Mouse (Mus musculus): Measurements from ENCODE around the gene Ulk4. TPM values are rescaled to one million over a fixed set of nuclear protein-coding genes. Genes with fewer than 3 reads are reported as not detected.

Ulk4 gene
- polyA plus RNA-seq, 1 experiment from 2014 or later, result 136 TPM

GRCm38 (mm10) chr9:121000641-121001320 is 276.2 kb downstream of the Ulk4 start:
- Histone ChIP-seq H3K4me3 (replicated peaks; ENCODE audit: low read depth, low read length) (no peak overlapping the region), H3K4me2 (ENCODE audit: low read length) (no peak overlapping the region), H3K9ac (ENCODE audit: low read depth, low read length) (no peak overlapping the region), H3K27me3 (ENCODE audit: insufficient read depth, low read length) (no peaks in the 10 kb centered on the region), H3K9me3 (replicated peaks; ENCODE audit: low read length) (no peaks in the 10 kb centered on the region), H3K36me3 (ENCODE audit: insufficient read depth, low read length) (no peaks in the 10 kb centered on the region), H3K4me1 (replicated peaks; ENCODE audit: insufficient read depth, low read length) (peaks cover 17% of the 10 kb centered on the region), H3K27ac (peak overlapping the region; percentile 42; the same call in 1 of the 2 replicates)
- 54% methylated on average over 7 of the region's 7 CpGs for WGBS
- DNase-seq (ENCODE audit: low spot score) (peak; percentile 48), ATAC-seq (replicated peaks; ENCODE audit: low FRiP score, low read depth) (peak; percentile 77)
- TF ChIP-seq CTCF (IDR thresholded peaks at IDR 0.05; ENCODE audit: low read depth), result no peak

GRCm38 (mm10) chr9:120998696-120999095 is 278.3 kb downstream of the Ulk4 start:
- WGBS, result 53% methylated on average over 11 of the region's 11 CpGs
- Histone ChIP-seq H3K4me3 (replicated peaks; ENCODE audit: low read depth, low read length) (no peak overlapping the region), H3K9ac (ENCODE audit: low read depth, low read length) (no peak overlapping the region), H3K9me3 (replicated peaks; ENCODE audit: low read length) (no peaks in the 10 kb centered on the region), H3K27me3 (ENCODE audit: insufficient read depth, low read length) (no peaks in the 10 kb centered on the region), H3K36me3 (ENCODE audit: insufficient read depth, low read length) (no peaks in the 10 kb centered on the region), H3K4me1 (replicated peaks; ENCODE audit: insufficient read depth, low read length) (peaks cover 30% of the 10 kb centered on the region), H3K27ac (no peak overlapping the region), H3K4me2 (ENCODE audit: low read length) (no peak overlapping the region)
- no peak for TF ChIP-seq CTCF (IDR thresholded peaks at IDR 0.05; ENCODE audit: low read depth)
- DNase-seq (ENCODE audit: low spot score) (no peak), ATAC-seq (replicated peaks; ENCODE audit: low FRiP score, low read depth) (no peak)

- no peak overlapping the region for H3K4me3 ChIP-seq (replicated peaks; ENCODE audit: low read depth, low read length)
- H3K36me3 ChIP-seq (ENCODE audit: insufficient read depth, low read length), result no peaks in the 10 kb centered on the region
- no peak overlapping the region for H3K4me2 ChIP-seq (ENCODE audit: low read length)
- no peak for ATAC-seq (replicated peaks; ENCODE audit: low FRiP score, low read depth)
- no peak for TF ChIP-seq CTCF (IDR thresholded peaks at IDR 0.05; ENCODE audit: low read depth)
- H3K9me3 ChIP-seq (replicated peaks; ENCODE audit: low read length), result no peaks in the 10 kb centered on the region
- no peaks in the 10 kb centered on the region for H3K27me3 ChIP-seq (ENCODE audit: insufficient read depth, low read length)
- H3K27ac ChIP-seq, result no peak overlapping the region
- no peak for DNase-seq (ENCODE audit: low spot score)
- 40% methylated on average over 15 of the region's 15 CpGs for WGBS
- H3K9ac ChIP-seq (ENCODE audit: low read depth, low read length), result no peak overlapping the region
- peaks cover 17% of the 10 kb centered on the region; the same call in 1 of the 2 replicates for H3K4me1 ChIP-seq (replicated peaks; ENCODE audit: insufficient read depth, low read length)
These were observed 282.5 kb downstream of the Ulk4 start for GRCm38 (mm10) chr9:120994223-120995155.

- Histone ChIP-seq H3K9me3 (replicated peaks; ENCODE audit: low read length) (no peaks in the 10 kb centered on the region), H3K4me3 (replicated peaks; ENCODE audit: low read depth, low read length) (no peak overlapping the region), H3K36me3 (ENCODE audit: insufficient read depth, low read length) (no peaks in the 10 kb centered on the region), H3K27me3 (ENCODE audit: insufficient read depth, low read length) (no peaks in the 10 kb centered on the region), H3K4me1 (replicated peaks; ENCODE audit: insufficient read depth, low read length) (peaks cover 17% of the 10 kb centered on the region), H3K27ac (no peak overlapping the region), H3K9ac (ENCODE audit: low read depth, low read length) (no peak overlapping the region), H3K4me2 (ENCODE audit: low read length) (no peak overlapping the region)
- 80% methylated on average over 10 of the region's 10 CpGs for WGBS
- no peak for DNase-seq (ENCODE audit: low spot score)
- ATAC-seq (replicated peaks; ENCODE audit: low FRiP score, low read depth), result no peak
- TF ChIP-seq CTCF (IDR thresholded peaks at IDR 0.05; ENCODE audit: low read depth), result no peak
These were observed 284.0 kb downstream of the Ulk4 start for GRCm38 (mm10) chr9:120993004-120993403.

- no peaks in the 10 kb centered on the region for H3K9me3 ChIP-seq (replicated peaks; ENCODE audit: low read length)
- H3K9ac ChIP-seq (ENCODE audit: low read depth, low read length), result no peak overlapping the region
- no peak overlapping the region for H3K4me3 ChIP-seq (replicated peaks; ENCODE audit: low read depth, low read length)
- H3K36me3 ChIP-seq (ENCODE audit: insufficient read depth, low read length), result no peaks in the 10 kb centered on the region
- H3K4me2 ChIP-seq (ENCODE audit: low read length), result no peak overlapping the region
- no peak overlapping the region for H3K27ac ChIP-seq
- TF ChIP-seq CTCF (IDR thresholded peaks at IDR 0.05; ENCODE audit: low read depth), result no peak
- peaks cover 22% of the 10 kb centered on the region for H3K4me1 ChIP-seq (replicated peaks; ENCODE audit: insufficient read depth, low read length)
- DNase-seq (ENCODE audit: low spot score) (no peak), ATAC-seq (replicated peaks; ENCODE audit: low FRiP score, low read depth) (no peak)
- no peaks in the 10 kb centered on the region for H3K27me3 ChIP-seq (ENCODE audit: insufficient read depth, low read length)
- WGBS, result 82% methylated on average over 2 of the region's 2 CpGs
These were observed 285.2 kb downstream of the Ulk4 start for GRCm38 (mm10) chr9:120991801-120992200.

- peaks cover 19% of the 10 kb centered on the region for H3K4me1 ChIP-seq (replicated peaks; ENCODE audit: insufficient read depth, low read length)
- no peak overlapping the region for H3K4me2 ChIP-seq (ENCODE audit: low read length)
- 58% methylated on average over 15 of the region's 15 CpGs for WGBS
- DNase-seq (ENCODE audit: low spot score) (peak; percentile 49), ATAC-seq (replicated peaks; ENCODE audit: low FRiP score, low read depth) (no peak)
- H3K9ac ChIP-seq (ENCODE audit: low read depth, low read length), result no peak overlapping the region
- H3K27ac ChIP-seq, result no peak overlapping the region
- no peak overlapping the region for H3K4me3 ChIP-seq (replicated peaks; ENCODE audit: low read depth, low read length)
- no peaks in the 10 kb centered on the region for H3K27me3 ChIP-seq (ENCODE audit: insufficient read depth, low read length)
- H3K36me3 ChIP-seq (ENCODE audit: insufficient read depth, low read length), result no peaks in the 10 kb centered on the region
- TF ChIP-seq CTCF (IDR thresholded peaks at IDR 0.05; ENCODE audit: low read depth), result no peak
- H3K9me3 ChIP-seq (replicated peaks; ENCODE audit: low read length), result no peaks in the 10 kb centered on the region
These were observed 286.9 kb downstream of the Ulk4 start for GRCm38 (mm10) chr9:120989806-120990700.

Measured in kidney, postnatal 0 days (tissue).